Mouse (Mus musculus) fat pad, adult 2 months (tissue): ENCODE measurements around the gene Ier3.

Experiments used
- DNase-seq: peaks from one replicate; pipeline ENCODE4 v3.0.0-alpha.2; 2011; ENCODE audit warnings: low read depth, low spot score; ENCODE audit errors: extremely low read depth

The Ier3 gene

GRCm38 (mm10) chr17:35866281-35866831 is 44.9 kb downstream of the Ier3 start:
- DNase-seq: no peak

GRCm38 (mm10) chr17:35866911-35867890 is 45.7 kb downstream of the Ier3 start:
- DNase-seq: no peak

- no peak for DNase-seq
These were observed 46.8 kb downstream of the Ier3 start for GRCm38 (mm10) chr17:35868165-35868820.

- no peak for DNase-seq
These were observed 47.5 kb downstream of the Ier3 start for GRCm38 (mm10) chr17:35868961-35869345.

- no peak for DNase-seq
These were observed 48.0 kb downstream of the Ier3 start for GRCm38 (mm10) chr17:35869346-35870067.

GRCm38 (mm10) chr17:35870151-35870883 is 48.8 kb downstream of the Ier3 start:
- DNase-seq: no peak

- DNase-seq: no peak
These were observed 49.6 kb downstream of the Ier3 start for GRCm38 (mm10) chr17:35870884-35871696.
